Mouse (Mus musculus) spleen, postnatal 10 days (tissue): ENCODE data around the gene Zfp507.

Source experiments
- DNase-seq, 2 experiments: peaks; one replicate each; pipeline ENCODE4 v3.0.0; 2021 to 2022; ENCODE audit warnings: low spot score in 2 of 2

Zfp507 gene

DNA sequence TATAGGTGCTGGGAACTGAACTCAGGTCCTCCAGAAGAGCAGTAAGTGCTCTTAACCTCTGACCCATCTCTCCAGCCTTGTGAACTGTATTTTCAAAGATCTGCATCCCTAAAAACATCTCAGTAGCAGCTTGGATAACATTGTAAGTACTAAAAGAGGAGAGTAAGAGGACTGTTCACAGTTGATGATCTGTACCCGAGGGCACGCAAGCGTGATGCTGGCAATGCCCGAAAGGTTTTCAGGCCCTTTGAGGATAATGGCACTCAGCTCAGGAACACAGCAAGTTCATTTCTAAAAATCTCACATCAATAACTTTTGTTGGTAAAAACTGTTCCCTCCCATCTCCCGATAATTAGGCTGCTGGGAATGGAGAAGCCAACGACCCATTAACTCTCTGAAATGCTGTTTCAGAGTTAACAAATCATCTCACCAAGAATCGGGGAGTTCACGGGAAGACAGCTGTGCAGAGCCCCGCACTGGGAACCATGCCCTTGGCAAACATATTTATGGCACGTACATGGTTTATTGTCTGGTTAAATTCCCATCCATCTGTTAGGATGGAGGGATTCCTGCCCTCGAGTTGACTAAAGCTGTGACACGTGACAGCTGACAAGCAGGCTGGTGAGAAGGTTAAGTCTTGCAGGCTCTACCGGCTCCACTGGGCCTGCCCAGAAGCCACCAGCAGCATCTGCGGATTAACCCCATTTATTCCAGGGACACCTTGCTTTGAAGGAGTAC is 69.3 kb downstream of the Zfp507 start:
- DNase-seq, result no peak

GRCm38 (mm10) chr7:35732585-35733059 is 70.2 kb downstream of the Zfp507 start:
- DNase-seq, result no peak

GRCm38 (mm10) chr7:35729621-35730031 is 73.2 kb downstream of the Zfp507 start:
- no peak for DNase-seq

DNA sequence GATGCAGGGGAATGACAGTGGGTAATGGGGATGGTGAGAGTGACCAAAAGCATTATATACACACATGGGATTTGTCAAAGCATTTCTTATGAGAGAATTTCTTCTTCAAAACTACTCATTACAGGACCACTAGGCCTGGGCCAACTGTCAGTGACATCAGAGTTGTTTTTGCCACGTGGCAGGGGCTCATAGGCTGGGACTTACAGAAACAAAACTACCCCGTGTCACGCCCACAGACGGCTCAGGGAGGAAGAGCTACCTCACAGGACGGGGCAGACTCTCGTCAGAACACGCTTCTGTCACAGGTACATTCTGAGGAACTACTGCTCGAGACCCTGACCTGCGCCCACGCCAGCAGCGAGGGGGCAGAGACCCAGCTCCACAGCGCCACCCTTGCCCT is 74.4 kb downstream of the Zfp507 start:
- no peak for DNase-seq

DNA sequence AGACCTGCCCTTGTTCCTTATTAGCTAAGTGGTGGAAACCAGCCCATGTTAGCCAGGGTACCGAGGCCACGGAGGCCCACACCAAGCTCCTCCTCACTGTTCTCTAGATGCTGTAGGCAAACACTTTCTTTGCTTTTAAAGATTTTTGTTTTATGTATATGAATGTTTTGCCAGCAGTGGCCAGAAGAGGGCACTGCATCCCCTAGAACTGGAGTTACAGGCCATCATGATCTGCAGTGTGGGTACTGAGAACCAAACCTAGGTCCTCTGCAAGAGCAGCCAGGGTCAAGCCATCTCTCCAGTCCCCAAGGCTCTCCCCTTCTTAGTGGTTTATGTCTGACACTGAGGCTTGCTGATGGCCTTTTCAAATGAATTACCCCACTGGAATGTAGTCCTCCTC is 79.8 kb downstream of the Zfp507 start:
- no peak for DNase-seq
